Mouse (Mus musculus): ENCODE measurements at regions not wholly inside any gene's neighbourhood (a gene's known extent, or its start where the extent isn't known, plus 50 kb on each side); places are given as distances from the start of the nearest gene placed in this dataset.

DNA sequence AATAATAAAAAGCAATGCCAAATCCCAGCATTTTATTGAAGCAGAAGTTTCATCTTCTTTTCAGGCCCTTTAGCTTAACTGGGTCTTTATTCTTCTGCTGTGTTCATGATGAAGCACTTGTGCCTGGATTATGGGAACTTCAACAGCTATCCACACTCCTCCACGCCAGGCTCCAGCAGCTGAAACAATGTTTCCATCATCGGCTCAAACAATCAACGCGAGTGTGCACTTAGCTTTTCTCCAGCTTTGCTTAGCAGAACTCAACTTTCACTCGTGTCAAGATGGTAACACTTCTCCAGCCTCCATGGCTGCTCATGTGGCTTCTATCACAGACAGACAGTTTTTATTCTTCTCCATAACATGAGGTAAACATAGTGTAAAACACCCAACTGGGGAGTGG is 143.8 kb upstream of the Mdm1 start:
- no peak for TF ChIP-seq GATA1 (IDR thresholded peaks at IDR 0.05; ENCODE audit: borderline replicate concordance, low read length)
- no peak for TF ChIP-seq FLI1 (IDR thresholded peaks at IDR 0.05; ENCODE audit: low read length)
